Mouse (Mus musculus) liver, adult (tissue): ENCODE measurements around the gene Cds1.

Experiments used
- GATA4 ChIP-seq: IDR thresholded peaks from 2 replicates; pipeline ENCODE4 v1.6.1; 2014; ENCODE audit warnings: mild to moderate bottlenecking, low read length; ENCODE audit not compliant: insufficient replicate concordance

Gene Cds1

DNA sequence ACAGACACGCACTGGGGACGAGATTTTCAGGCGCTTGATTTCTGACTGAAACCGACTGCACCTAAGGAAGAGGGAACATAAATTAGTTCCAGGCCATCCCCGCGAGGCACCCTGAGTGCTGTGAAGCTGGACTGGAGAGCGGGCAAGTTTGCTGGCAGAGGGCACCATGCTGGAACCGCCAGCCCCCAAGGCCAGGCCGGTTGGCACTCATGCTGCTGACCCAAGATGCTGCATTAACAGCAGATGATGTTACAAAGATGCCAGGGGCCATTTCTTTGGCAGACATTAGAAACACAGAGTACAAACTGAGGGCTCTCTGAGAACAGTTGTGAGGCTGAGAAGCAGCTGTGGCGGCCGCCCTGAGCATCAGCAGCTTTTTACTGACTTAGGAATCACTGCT lies 71.3 kb downstream of the Cds1 start:
- TF ChIP-seq GATA4: no peak

DNA sequence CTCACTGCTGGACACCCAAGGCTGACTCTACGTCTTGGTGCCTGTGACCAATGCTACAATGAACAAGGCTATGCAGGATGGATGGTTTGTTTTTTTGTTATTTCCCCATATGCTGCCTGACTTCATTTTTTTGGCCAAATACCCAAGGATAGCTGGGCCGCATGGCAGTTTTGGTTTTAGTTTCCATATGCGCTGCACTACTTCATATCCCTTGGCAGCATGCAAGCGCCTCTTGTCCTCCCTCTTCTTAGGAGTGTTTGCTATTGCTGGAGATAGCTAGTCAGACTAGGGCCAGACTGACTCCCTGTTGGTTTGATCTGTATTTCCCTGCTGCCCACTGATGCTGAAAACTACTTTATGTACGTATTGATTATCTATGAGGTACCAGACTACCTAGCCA lies 75.5 kb downstream of the Cds1 start:
- no peak for TF ChIP-seq GATA4

- TF ChIP-seq GATA4: no peak
Measured at GRCm38 (mm10) chr5:101845011-101845410, 80.1 kb downstream of the Cds1 start.

DNA sequence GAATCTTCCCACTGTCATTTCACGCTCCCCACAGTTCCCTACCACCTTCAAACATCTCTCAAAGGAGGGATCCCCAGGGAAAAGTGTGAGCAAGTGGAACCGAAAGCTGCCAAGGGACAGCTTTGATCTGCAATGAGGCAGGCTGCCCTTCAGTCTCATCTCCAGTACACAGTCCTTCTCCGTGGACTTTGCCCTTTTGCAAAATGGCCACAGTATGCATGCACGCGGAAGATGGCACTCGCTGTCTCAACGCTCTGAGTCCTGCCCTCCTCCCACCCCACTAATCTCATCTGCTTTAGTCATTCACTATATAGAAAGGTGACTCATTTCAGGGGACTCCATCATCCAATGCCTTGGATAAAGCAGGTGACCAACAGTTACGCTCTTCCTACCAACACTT lies 81.0 kb downstream of the Cds1 start:
- no peak for TF ChIP-seq GATA4

GRCm38 (mm10) chr5:101847323-101847722 lies 82.4 kb downstream of the Cds1 start:
- TF ChIP-seq GATA4: no peak

GRCm38 (mm10) chr5:101847762-101848161 lies 82.8 kb downstream of the Cds1 start:
- TF ChIP-seq GATA4: no peak

DNA sequence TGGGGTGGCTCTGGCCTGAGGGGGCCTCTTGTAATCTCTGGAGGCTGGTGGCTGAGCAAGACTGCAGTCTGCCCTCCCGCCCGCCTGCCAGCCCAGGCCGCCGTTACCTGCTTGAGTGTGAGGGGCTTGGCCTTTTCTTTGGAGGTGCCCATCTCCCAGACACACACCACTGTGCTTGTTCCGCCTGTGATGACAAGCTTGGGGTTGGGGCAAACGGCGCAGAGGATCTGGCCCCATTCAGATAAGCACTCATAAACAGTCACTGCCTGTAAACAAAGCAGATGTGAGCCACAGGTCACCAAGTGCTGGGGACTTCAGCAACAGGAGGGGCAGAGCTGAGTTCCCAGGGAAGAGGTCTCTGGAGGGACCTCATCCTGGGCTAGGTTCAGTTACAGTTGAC lies 86.2 kb downstream of the Cds1 start:
- TF ChIP-seq GATA4: no peak

GRCm38 (mm10) chr5:101852116-101852680 lies 87.3 kb downstream of the Cds1 start:
- no peak for TF ChIP-seq GATA4

- TF ChIP-seq GATA4: no peak
Measured at GRCm38 (mm10) chr5:101854100-101854499, 89.2 kb downstream of the Cds1 start.

GRCm38 (mm10) chr5:101854667-101855066 lies 89.7 kb downstream of the Cds1 start:
- TF ChIP-seq GATA4: no peak

GRCm38 (mm10) chr5:101855475-101855874 lies 90.5 kb downstream of the Cds1 start:
- TF ChIP-seq GATA4: no peak

GRCm38 (mm10) chr5:101858891-101859436 lies 94.0 kb downstream of the Cds1 start:
- TF ChIP-seq GATA4: no peak

DNA sequence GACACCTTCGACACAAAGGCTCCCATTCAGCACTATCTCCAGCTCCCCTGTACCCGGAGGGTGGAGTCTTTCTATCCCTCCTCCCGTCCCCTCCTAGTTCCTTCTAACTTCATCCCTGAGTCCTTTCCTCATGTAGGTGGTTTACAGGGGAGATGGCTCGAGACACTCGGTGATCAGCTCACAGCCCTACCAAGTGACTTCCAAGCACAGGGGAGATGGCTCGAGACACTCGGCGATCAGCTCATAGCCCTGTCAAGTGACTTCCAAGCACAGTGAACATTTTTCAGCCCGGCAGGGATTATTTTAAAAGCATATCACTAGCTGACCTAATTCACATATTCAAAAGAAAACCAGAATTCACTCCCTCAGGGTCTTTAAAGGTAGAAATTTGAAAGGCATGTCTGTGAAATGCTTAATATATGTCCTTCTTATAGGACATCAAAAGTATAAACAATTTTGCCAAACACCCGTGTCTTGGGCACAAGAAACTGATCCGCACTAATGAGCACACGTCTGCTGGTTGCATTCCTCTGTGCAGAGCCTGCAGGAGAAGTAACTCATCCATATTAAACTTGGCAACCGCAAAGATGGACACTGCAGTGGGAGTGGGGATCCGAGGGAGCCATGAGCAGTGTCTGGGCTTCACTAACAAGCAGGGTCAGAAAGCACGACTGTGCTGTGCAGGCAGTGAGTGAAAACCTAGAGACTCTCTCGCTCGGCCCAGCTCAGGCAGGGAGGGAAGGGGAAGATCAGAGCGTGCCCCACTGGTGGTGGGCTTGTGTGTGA lies 97.0 kb downstream of the Cds1 start:
- TF ChIP-seq GATA4: no peak

DNA sequence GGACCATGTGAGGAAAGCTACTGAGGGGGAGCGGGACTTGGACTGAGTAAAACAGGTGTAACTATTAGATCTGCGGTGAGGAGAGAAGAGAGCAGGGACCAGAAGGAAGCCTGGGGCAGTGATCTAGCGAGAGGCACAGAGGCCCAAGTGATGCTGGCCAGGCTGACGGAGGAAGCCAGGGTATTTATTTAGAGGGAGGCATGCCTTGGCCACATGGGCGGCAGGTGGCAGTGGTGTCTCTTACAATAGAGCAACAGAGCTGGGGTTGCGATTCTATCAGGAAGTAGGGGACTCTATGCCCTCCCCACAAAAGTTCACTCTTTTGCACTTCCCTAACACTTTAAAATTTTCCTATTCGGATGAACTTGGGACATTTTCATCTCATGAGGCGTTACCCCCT lies 97.7 kb downstream of the Cds1 start:
- TF ChIP-seq GATA4: no peak

GRCm38 (mm10) chr5:101863946-101864345 lies 99.0 kb downstream of the Cds1 start:
- no peak for TF ChIP-seq GATA4

DNA sequence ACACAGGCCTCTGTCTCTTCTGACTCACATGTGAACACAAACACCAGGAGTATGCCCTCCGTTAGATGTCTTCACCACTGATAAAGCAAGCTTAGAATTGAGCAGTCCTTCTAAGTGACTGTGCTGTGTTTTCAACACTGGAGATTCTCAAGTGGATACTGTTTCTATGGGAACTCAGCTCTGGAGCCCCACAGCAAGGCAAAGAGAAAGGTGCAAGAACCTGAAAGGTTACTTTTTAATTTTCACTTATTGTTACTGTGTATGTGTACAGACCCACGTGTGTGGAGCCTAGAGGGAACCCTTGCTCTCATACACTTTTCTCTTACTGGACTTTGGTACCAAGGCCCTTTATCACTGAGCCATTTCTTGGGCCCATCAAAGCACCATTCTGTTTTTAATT lies 101.8 kb downstream of the Cds1 start:
- no peak for TF ChIP-seq GATA4
